Mouse (Mus musculus) bone marrow, adult 2 months (tissue): ENCODE data around the gene Tenm3.

ENCODE experiments used
- CTCF ChIP-seq: fragments of 200-500 bp; IDR thresholded peaks from 2 replicates; pipeline ENCODE4 v1.5.1; 2011; ENCODE audit warnings: low read length, control low read depth; ENCODE audit not compliant: control insufficient read depth, insufficient read depth
- POLR2A ChIP-seq: fragments of 200-500 bp; IDR thresholded peaks from 2 replicates; pipeline ENCODE4 v1.6.1; 2011; ENCODE audit warnings: low read depth, mild to moderate bottlenecking, control low read depth, low read length, borderline replicate concordance; ENCODE audit not compliant: control insufficient read depth

DNA sequence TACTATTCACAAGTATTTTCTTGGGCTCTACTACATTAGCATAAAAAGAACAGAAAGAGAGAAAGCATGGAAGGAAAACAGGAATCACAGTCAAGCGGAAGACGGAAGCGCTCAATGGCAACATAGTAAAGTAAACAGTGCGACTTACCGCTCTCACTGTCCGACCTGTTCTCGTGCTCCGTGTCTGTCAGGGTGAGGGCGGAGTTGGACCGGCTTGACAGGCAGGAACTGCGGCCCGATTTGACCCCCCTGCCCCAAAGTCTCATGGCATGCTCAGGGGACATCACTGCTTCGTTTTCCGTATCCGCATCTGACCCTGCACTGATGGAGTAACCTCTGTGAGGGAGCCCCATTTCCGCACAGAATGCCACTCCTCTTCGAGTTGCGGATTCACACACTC, 197.6 kb downstream of the Tenm3 start:
- no peak for TF ChIP-seq POLR2A
- TF ChIP-seq CTCF: no peak
